Mouse (Mus musculus) cerebellum, adult 2 months (tissue): Measurements from ENCODE around the gene Mrps18a.

Source experiments
- CTCF ChIP-seq: fragments of 200-500 bp; IDR thresholded peaks from 2 replicates; pipeline ENCODE4 v1.5.1; 2011; ENCODE audit warnings: low read depth, mild to moderate bottlenecking, control low read depth, low read length, moderate library complexity, borderline replicate concordance; ENCODE audit not compliant: insufficient read depth
- POLR2A ChIP-seq: fragments of 200-500 bp; IDR thresholded peaks from 2 replicates; pipeline ENCODE4 v1.6.1; 2011; ENCODE audit warnings: low read length, control low read depth, borderline replicate concordance; ENCODE audit not compliant: insufficient read depth

DNA sequence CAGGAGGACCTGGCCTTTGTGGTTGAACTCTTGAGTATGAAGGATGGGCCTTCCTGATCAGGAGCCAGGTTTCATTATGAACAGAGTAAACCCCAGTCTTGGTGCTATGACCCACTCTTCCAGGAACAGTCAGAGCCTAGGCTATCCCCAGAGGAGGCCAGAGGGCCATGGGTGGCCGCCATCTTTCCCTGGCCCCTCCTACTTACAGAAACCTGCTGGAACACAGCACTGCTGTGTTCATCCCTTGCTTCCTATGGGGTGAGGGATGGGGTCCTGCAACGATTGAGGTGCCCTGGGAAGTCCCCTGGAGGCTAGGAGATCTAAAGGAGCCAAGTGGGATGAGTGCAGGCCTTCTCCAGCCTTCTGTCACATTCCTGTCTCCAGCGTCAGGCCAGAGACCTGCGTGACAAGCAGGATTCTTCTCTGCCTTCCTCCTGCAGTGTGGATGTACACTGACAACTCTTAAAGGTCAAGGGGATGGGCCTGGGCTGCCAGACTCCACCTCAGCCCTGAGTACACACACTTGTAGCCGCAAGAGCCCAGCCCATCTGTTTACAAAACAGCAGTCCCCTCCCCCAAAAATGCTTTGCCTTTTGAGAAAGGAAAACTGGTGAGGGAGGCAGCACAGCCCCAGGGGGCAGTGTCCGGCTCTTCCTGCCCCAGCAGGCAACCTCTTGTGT lies 17.2 kb downstream of the Mrps18a start:
- no peak for TF ChIP-seq CTCF
- TF ChIP-seq POLR2A = no peak
